Mouse (Mus musculus): ENCODE data around the gene Dpf3. TPM values are rescaled to one million over a fixed set of nuclear protein-coding genes. Genes with fewer than 3 reads are reported as not detected.

Gene Dpf3
- polyA plus RNA-seq, 1 experiment from 2014 or later, result 23.5 TPM

Other genes starting within 250 kb of the Dpf3 start
- gene Dcaf4, start 32.8 kb upstream of the Dpf3 start, polyA plus RNA-seq (2014; fragmentation: Nextera tagmentation; extraction: Ambion mirVana), result 25.0 and 26.5 TPM in 2 replicates
- 20.3 and 23.1 TPM in 2 replicates for gene Zfyve1, start 109.5 kb upstream of the Dpf3 start, polyA plus RNA-seq (2014; fragmentation: Nextera tagmentation; extraction: Ambion mirVana)
- 259 and 316 TPM in 2 replicates for gene Rbm25, start 143.5 kb upstream of the Dpf3 start, polyA plus RNA-seq (2014; fragmentation: Nextera tagmentation; extraction: Ambion mirVana)
- gene Psen1, start 200.4 kb upstream of the Dpf3 start, polyA plus RNA-seq (2014; fragmentation: Nextera tagmentation; extraction: Ambion mirVana), result 76.3 and 76.6 TPM in 2 replicates

All from hindbrain, embryonic 11.5 days (tissue).